Mouse (Mus musculus) heart, adult 2 months (tissue): ENCODE results near the gene Polk. TPM values are rescaled to one million over a fixed set of nuclear protein-coding genes. Genes with fewer than 3 reads are reported as not detected.
A peak's percentile ranks its signal among the peaks of the same experiment; 100 is the strongest.

Experiments
- DNase-seq, 2 experiments: peaks; one replicate each; pipeline ENCODE4 v3.0.0; 2021
- H3K27ac ChIP-seq: fragments of 200-600 bp; 2 replicates; pipeline ENCODE4 v1.8.1; 2022
- H3K27me3 ChIP-seq: fragments of 200-500 bp; 2 replicates; pipeline ENCODE4 v1.6.1; 2012; ENCODE audit warnings: mild to moderate bottlenecking, low read length, inconsistent platforms, mixed read lengths; ENCODE audit not compliant: control insufficient read depth, insufficient read depth
- H3K36me3 ChIP-seq: fragments of 200-500 bp; 2 replicates; pipeline ENCODE4 v1.6.1; 2012; ENCODE audit warnings: low read length, inconsistent platforms; ENCODE audit not compliant: control insufficient read depth, insufficient read depth
- H3K4me1 ChIP-seq: fragments of 200-500 bp; 2 replicates; pipeline ENCODE4 v1.6.1; 2011; ENCODE audit warnings: low read length; ENCODE audit not compliant: control insufficient read depth, insufficient read depth
- H3K4me3 ChIP-seq: fragments of 200-600 bp; 2 replicates; pipeline ENCODE4 v1.8.1; 2022
- H3K79me2 ChIP-seq: fragments of 200-500 bp; replicated peaks from 2 replicates; pipeline ENCODE4 v1.6.1; 2012; ENCODE audit warnings: mild to moderate bottlenecking, inconsistent platforms, low read length, moderate library complexity, mixed read lengths; ENCODE audit not compliant: control insufficient read depth, insufficient read depth
- H3K9ac ChIP-seq: fragments of 200-500 bp; 2 replicates; pipeline ENCODE4 v1.6.1; 2012; ENCODE audit warnings: low read depth, mild to moderate bottlenecking, control low read depth, inconsistent platforms, low read length, mixed read lengths
- CTCF ChIP-seq: fragments of 200-600 bp; IDR thresholded peaks from 2 replicates; pipeline ENCODE4 v1.8.1; 2022; ENCODE audit warnings: antibody characterized with exemption, mild to moderate bottlenecking, moderate library complexity
- EP300 ChIP-seq: fragments of 200-500 bp; IDR thresholded peaks from 2 replicates; pipeline ENCODE4 v1.6.1; 2011; ENCODE audit warnings: low read depth, low read length, control low read depth; ENCODE audit not compliant: insufficient read depth
- POLR2A ChIP-seq: fragments of 200-500 bp; IDR thresholded peaks from 2 replicates; pipeline ENCODE4 v1.6.1; 2011; ENCODE audit warnings: mild to moderate bottlenecking, low read depth, low read length, control low read depth; ENCODE audit not compliant: insufficient read depth
- WGBS: fragments of 180-500 bp; shearing (Covaris S2); methylation state at CpG from one replicate; pipeline ENCODE4 v1.1.7; 2018; 5-methylcytosine and 5-hydroxymethylcytosine counted together
- intact Hi-C: fragments of 180-260 bp; cut with DNase I; formaldehyde crosslinking; loops from one replicate; pipeline ENCODE4 v1.15.1; 2025
- polyA plus RNA-seq: library from polyadenylated mRNA; depleted of rRNA; stranded (reverse); fragments of >200 nt; gene quantifications from 2 replicates; pipeline ENCODE4 v1.2.3, GENCODE M21; 2012
- total RNA-seq, 2 experiments: library from RNA; stranded (reverse); gene quantifications; 2 replicates each; pipeline ENCODE4 v1.2.3; 2021

Gene Polk
- total and polyA plus RNA-seq, 3 experiments: 1.1 to 5.2 (median 4.1) TPM

DNA sequence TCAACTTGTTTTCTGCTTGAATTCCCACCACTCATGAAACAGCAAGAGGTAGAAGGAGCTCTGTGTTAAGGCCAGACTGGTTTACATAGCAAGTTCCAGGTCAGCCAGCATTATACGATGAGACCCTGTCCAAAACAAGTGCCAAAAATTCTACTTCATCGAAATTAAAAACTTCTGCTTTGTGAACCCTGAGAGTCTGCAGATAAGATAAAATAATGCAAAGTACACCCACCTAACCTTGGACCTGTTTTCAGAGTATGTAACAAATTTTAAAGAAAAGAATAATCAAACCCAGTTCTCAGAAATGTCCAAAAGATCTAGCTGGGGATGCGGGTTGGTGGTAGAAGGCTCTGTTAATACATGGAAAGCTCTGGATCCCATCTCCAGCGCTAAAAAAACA, 83.8 kb downstream of the Polk start:
- no peaks in the 10 kb centered on the region for H3K36me3 ChIP-seq
- H3K9ac ChIP-seq: no peak overlapping the region
- no peaks in the 10 kb centered on the region for H3K4me1 ChIP-seq
- no peaks in the 10 kb centered on the region for H3K79me2 ChIP-seq
- WGBS: 73% methylated on average over 4 of the region's 4 CpGs
- H3K4me3 ChIP-seq: no peak overlapping the region
- no peaks in the 10 kb centered on the region for H3K27me3 ChIP-seq
- TF ChIP-seq CTCF (no peak), POLR2A (no peak), EP300 (no peak)
- intact Hi-C loops: no loop called here
- DNase-seq: no peak
- no peak overlapping the region for H3K27ac ChIP-seq

DNA sequence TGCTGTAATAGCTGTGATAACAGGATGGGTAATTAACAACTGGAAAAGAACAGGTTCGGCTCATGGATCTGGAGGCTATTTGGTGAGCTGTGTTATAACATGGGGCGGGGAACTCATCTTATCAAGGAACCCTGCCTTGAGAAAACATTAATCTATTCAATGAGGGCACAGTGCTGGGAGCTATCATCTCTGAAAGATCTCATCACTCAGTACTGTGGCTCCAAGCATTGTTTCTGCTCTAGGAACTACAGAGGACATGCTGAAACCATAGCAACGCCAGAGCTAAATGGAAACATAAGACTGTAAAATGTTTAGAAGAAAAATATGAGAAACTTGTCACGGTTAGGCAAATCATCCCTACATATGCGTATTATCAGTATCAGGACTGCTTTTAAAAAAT, 84.4 kb downstream of the Polk start:
- TF ChIP-seq POLR2A (no peak), CTCF (no peak), EP300 (no peak)
- no peaks in the 10 kb centered on the region for H3K27me3 ChIP-seq
- H3K36me3 ChIP-seq: no peaks in the 10 kb centered on the region
- no peak overlapping the region for H3K9ac ChIP-seq
- no peak overlapping the region for H3K27ac ChIP-seq
- WGBS: 52% methylated on average over 5 of the region's 5 CpGs
- intact Hi-C loops: no loop called here
- H3K4me1 ChIP-seq: no peaks in the 10 kb centered on the region; the same call in 1 of the 2 replicates
- H3K79me2 ChIP-seq: no peaks in the 10 kb centered on the region
- no peak overlapping the region for H3K4me3 ChIP-seq
- DNase-seq: no peak

DNA sequence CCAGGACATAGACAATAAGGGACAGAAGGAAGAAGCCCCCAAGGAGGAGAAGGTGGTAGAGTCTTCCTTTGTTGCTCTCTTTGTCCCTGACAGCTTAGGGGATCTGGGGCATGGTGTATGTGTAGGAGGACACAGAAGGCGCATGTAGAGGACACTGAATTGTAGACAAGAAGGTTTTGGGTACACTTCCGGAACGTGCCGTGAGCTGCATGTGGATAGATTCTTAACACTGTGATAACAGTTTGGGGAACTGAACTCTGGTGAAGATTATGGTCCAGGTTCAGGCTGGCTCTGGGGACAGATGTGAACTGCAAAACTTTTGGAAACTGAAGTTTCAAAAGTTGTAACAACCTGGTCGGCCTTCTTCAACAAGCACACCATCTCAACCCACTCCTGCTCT, 84.8 kb downstream of the Polk start:
- no peak for TF ChIP-seq POLR2A
- no peak for TF ChIP-seq CTCF
- no peak for TF ChIP-seq EP300
- intact Hi-C loops: no loop called here

DNA sequence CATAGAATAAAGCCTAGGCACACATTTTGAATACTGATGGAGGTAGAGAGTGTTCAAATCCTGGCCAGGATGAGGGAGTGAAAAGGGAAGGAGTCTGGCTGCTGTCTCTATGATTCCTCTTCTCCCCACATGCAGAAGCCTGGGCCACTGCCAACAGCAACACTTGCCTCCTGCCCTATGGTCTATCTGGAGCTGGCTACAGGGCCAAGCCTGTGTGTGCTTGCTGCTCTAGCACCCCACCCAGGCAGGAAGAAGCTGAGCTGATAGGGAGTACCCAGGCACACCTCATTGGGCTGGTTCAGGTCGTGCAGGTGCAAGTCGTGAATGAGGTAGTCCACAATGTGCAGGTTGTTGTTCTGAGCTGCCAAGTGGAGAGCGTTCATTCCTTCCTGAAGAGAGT, 88.1 kb downstream of the Polk start:
- intact Hi-C loops: no loop called here
- Histone ChIP-seq H3K4me3 (no peak overlapping the region), H3K9ac (no peak overlapping the region), H3K4me1 (peaks cover 2% of the 10 kb centered on the region), H3K27me3 (no peaks in the 10 kb centered on the region), H3K36me3 (no peaks in the 10 kb centered on the region), H3K79me2 (no peaks in the 10 kb centered on the region), H3K27ac (no peak overlapping the region)
- 45% methylated on average over 3 of the region's 3 CpGs for WGBS
- no peak for TF ChIP-seq EP300
- no peak for TF ChIP-seq POLR2A
- no peak for TF ChIP-seq CTCF
- peak in 1 of 2 experiments; percentile 20 for DNase-seq

More for the DNA sequence above, 84.8 kb downstream of the Polk start:
- H3K79me2 ChIP-seq: no peaks in the 10 kb centered on the region
- H3K4me1 ChIP-seq: no peaks in the 10 kb centered on the region; the same call in 1 of the 2 replicates
- no peaks in the 10 kb centered on the region for H3K27me3 ChIP-seq
- WGBS: 77% methylated on average over 5 of the region's 5 CpGs
- no peak for DNase-seq
- H3K27ac ChIP-seq: no peak overlapping the region
- no peaks in the 10 kb centered on the region for H3K36me3 ChIP-seq
- no peak overlapping the region for H3K9ac ChIP-seq
- no peak overlapping the region for H3K4me3 ChIP-seq

DNA sequence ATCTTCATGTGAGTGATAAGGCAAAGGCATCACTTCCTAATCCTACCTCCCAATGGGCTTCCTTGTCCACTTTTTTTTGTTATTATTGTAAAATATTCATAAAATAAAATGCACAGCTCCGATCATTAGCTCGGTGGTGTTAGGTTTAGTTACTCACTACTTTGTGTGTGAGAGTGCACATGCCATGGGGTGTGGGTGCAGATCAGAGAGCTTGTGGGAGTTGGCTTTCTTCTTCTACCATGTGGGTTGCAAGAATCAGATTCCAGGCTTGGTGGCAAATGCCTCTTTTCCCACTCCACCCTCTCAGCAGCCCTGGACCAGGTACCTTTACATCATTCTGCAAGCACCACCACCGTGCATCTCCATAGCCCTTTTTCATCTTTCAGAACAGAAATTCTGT, 89.8 kb downstream of the Polk start:
- WGBS: 87% methylated on average over 3 of the region's 3 CpGs
- no peaks in the 10 kb centered on the region for H3K36me3 ChIP-seq
- H3K27ac ChIP-seq: no peak overlapping the region
- TF ChIP-seq POLR2A (no peak), CTCF (no peak), EP300 (no peak)
- H3K4me1 ChIP-seq: peaks cover 2% of the 10 kb centered on the region
- no peaks in the 10 kb centered on the region for H3K27me3 ChIP-seq
- no peak overlapping the region for H3K4me3 ChIP-seq
- no peaks in the 10 kb centered on the region for H3K79me2 ChIP-seq
- intact Hi-C loops: no loop called here
- no peak for DNase-seq
- no peak overlapping the region for H3K9ac ChIP-seq

DNA sequence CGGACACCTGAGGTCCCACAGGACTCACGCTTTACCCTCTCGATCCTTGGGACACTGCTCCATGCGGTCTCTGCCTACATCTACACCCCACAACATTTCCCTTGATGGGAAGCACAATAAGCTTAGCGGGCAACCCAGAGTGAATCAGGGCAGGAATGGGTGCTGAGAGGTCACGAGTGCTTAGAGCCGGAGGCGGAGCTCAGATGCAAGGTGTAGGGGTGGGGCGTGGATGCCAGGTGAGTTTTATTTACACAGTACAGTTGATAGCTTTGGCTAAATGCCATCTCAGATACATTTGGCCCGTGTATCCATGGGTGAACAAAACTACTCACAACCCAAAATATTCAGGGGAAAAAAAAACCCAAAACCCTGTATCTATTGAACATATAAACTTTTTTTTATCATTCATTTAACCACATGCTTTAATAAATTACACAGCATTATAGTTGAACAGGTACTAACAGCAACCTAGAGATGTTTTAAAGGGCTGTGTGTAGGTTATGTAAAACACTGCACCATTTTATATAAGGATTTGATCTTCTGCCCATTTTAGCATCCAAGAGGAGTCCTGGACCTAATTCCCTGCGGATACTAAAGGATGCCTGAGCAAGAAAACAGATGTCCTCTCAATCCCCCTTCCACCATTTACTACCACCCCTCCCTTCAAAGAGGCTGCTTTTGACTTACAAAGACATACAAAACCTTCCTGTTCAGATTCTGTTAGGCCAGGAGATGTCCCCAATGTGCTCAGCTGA, 90.8 kb downstream of the Polk start:
- Histone ChIP-seq H3K4me1 (peaks cover 2% of the 10 kb centered on the region), H3K4me3 (no peak overlapping the region), H3K36me3 (no peaks in the 10 kb centered on the region), H3K27me3 (no peaks in the 10 kb centered on the region), H3K79me2 (no peaks in the 10 kb centered on the region), H3K9ac (no peak overlapping the region), H3K27ac (no peak overlapping the region)
- no peak for DNase-seq
- TF ChIP-seq POLR2A: no peak
- no peak for TF ChIP-seq EP300
- no peak for TF ChIP-seq CTCF
- intact Hi-C loops: no loop called here
- WGBS: 83% methylated on average over 11 of the region's 11 CpGs
